Mouse (Mus musculus): ENCODE measurements around the gene Dnaic1.

DNA sequence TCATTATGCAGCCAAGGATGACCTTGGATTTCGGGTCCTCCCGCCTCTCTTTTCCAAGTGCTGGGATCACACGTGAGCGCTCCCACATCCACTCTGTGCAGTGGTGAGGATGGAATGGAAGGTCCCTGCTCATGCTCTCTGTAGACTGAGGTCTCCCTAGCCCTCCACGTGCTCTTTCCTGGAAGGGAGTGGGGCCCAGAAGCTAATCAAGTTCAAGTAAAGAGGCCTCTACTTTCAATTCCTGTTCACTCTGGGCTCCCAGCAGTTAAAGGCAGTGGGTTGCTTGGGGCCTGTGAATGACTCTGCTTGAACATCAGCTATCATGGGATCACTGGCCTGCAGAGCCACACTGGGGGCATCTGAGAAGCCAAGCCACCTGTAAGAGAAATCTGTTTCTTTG is 6.3 kb upstream of the Dnaic1 start:
- TF ChIP-seq CTCF (IDR thresholded peaks at IDR 0.05; ENCODE audit: low read depth) (no peak), EP300 (IDR thresholded peaks at IDR 0.05; ENCODE audit: low read depth) (no peak)
